10 mouse cellular contexts compared by ENCODE assay signal in genomic region chr6:52256956-52257355, GRCm38 (mm10). TPM values are rescaled to one million over a fixed set of nuclear protein-coding genes. Genes with fewer than 3 reads are reported as not detected.
DNase-seq lines count a peak whose midpoint lies in the region; ATAC-seq lines count a peak whose summit lies in the region.
"Had no signal": no experiment of that assay in that cellular context is flagged by ENCODE, and none has a peak within 500 bp of the region (broad histone marks: within the 10 kb centered on the region; RNA-seq: fewer than 3 reads in every experiment).

No protein-coding gene starts in this region.

- 2% methylated on average over 6 of the region's 6 CpGs for WGBS in liver, embryonic 12.5 days (ENCODE audit: insufficient replicate concordance)
- under 1% methylated on average over 6 of the region's 6 CpGs for WGBS in limb, embryonic 10.5 days

- ATAC-seq in liver, embryonic 12.5 days = no peak

- no peak overlapping the region for H3K27ac ChIP-seq in liver, embryonic 12.5 days
- peak overlapping the region; percentile 1; the same call in 1 of the 2 replicates for H3K27ac ChIP-seq in limb, embryonic 10.5 days

- H3K27me3 ChIP-seq in liver, embryonic 12.5 days (replicated peaks) = peaks cover 96% of the 10 kb centered on the region
- H3K27me3 ChIP-seq in limb, embryonic 10.5 days (ENCODE audit: low read depth, poor library complexity, severe bottlenecking) = peaks cover 85% of the 10 kb centered on the region

- H3K9me3 ChIP-seq in liver, embryonic 12.5 days (replicated peaks) = no peaks in the 10 kb centered on the region
- no peaks in the 10 kb centered on the region for H3K9me3 ChIP-seq in limb, embryonic 10.5 days (replicated peaks)

- H3K4me2 ChIP-seq in liver, embryonic 12.5 days = no peak overlapping the region

- H3K4me1 ChIP-seq in liver, embryonic 12.5 days = peaks cover 11% of the 10 kb centered on the region
- peaks cover 46% of the 10 kb centered on the region for H3K4me1 ChIP-seq in limb, embryonic 10.5 days

- DNase-seq in liver = peak; percentile 70
- peak; percentile 90 for DNase-seq in adipocyte (ENCODE audit: low spot score)
- DNase-seq in embryo, embryonic 10.5 days (ENCODE audit: low spot score) = peak; percentile 95
- peak; percentile 88 for DNase-seq in heart, postnatal 4 days
- DNase-seq in limb, embryonic 10.5 days (ENCODE audit: low spot score) = peak; percentile 91
- DNase-seq in retina, embryonic 14.5 days (ENCODE audit: low spot score) = peak; percentile 92
- DNase-seq in urinary bladder, postnatal 4 days (ENCODE audit: low spot score in 2 of 2) = peak; percentile 59 to 87

- H3K36me3 ChIP-seq in liver, embryonic 12.5 days = no peaks in the 10 kb centered on the region
- H3K36me3 ChIP-seq in limb, embryonic 10.5 days = no peaks in the 10 kb centered on the region

- no peak overlapping the region for H3K9ac ChIP-seq in liver, embryonic 12.5 days

- no peak overlapping the region for H3K4me3 ChIP-seq in liver, embryonic 12.5 days
- H3K4me3 ChIP-seq in limb, embryonic 10.5 days = peak overlapping the region; percentile 53
- H3K4me3 ChIP-seq: erythroblast, embryonic 14.5 days; myocyte had no signal

RNA-seq across cellular contexts. Expression of gene Hoxa13, which starts 3.7 kb away (rescaled TPM):
- polyA plus RNA-seq in liver, embryonic 12.5 days (2016; fragmentation: Nextera tagmentation; extraction: Ambion mirVana) = not detected in 2 replicates
- total RNA-seq in heart, postnatal 4 days (2021) = not detected
- polyA plus RNA-seq in limb, embryonic 10.5 days (2016; fragmentation: Nextera tagmentation; extraction: Ambion mirVana) = 2.7 and 11.1 TPM in 2 replicates
- polyA plus RNA-seq: erythroblast, embryonic 14.5 days had no signal

RNA-seq across cellular contexts. Expression of gene Hoxa11, which starts 11.3 kb away (rescaled TPM):
- polyA plus RNA-seq in liver, embryonic 12.5 days (2016; fragmentation: Nextera tagmentation; extraction: Ambion mirVana) = 0.06 TPM in 1 of 2 replicates, not detected in the other
- total RNA-seq in heart, postnatal 4 days (2021) = not detected
- polyA plus RNA-seq in limb, embryonic 10.5 days (2016; fragmentation: Nextera tagmentation; extraction: Ambion mirVana) = 71.6 and 74.9 TPM in 2 replicates
- polyA plus RNA-seq: erythroblast, embryonic 14.5 days had no signal

RNA-seq across cellular contexts. Expression of gene Hoxa10, which starts 16.3 kb away (rescaled TPM):
- polyA plus RNA-seq in liver, embryonic 12.5 days (2016; fragmentation: Nextera tagmentation; extraction: Ambion mirVana) = 0.44 and 0.61 TPM in 2 replicates
- total RNA-seq in heart, postnatal 4 days (2021) = not detected
- polyA plus RNA-seq in limb, embryonic 10.5 days (2016; fragmentation: Nextera tagmentation; extraction: Ambion mirVana) = 175 and 195 TPM in 2 replicates
- polyA plus RNA-seq: erythroblast, embryonic 14.5 days had no signal

RNA-seq across cellular contexts. Expression of gene Hoxa9, which starts 26.1 kb away (rescaled TPM):
- 1.2 and 1.4 TPM in 2 replicates for polyA plus RNA-seq in liver, embryonic 12.5 days (2016; fragmentation: Nextera tagmentation; extraction: Ambion mirVana)
- total RNA-seq in heart, postnatal 4 days (2021) = not detected
- polyA plus RNA-seq in limb, embryonic 10.5 days (2016; fragmentation: Nextera tagmentation; extraction: Ambion mirVana) = 95.7 and 123 TPM in 2 replicates
- polyA plus RNA-seq: erythroblast, embryonic 14.5 days had no signal

RNA-seq across cellular contexts. Expression of gene Hoxa7, which starts 35.3 kb away (rescaled TPM):
- polyA plus RNA-seq in liver, embryonic 12.5 days (2016; fragmentation: Nextera tagmentation; extraction: Ambion mirVana) = 0.74 and 0.81 TPM in 2 replicates
- total RNA-seq in heart, postnatal 4 days (2021) = under 1 TPM in 1 of 2 experiments, not detected in 1; 0.20 TPM
- 24.7 and 24.8 TPM in 2 replicates for polyA plus RNA-seq in limb, embryonic 10.5 days (2016; fragmentation: Nextera tagmentation; extraction: Ambion mirVana)

Comparison
In these comparisons a context has a peak if more than half of its experiments do, and no peak if none do; other contexts are left out.
1. RNA of gene Hoxa11, which starts 11.3 kb away (polyA plus RNA-seq): 71.6 to 74.9 TPM in limb, embryonic 10.5 days; 0.06 TPM in liver, embryonic 12.5 days; every median in the first group is over 10 times any median in the second.
2. RNA of gene Hoxa10, which starts 16.3 kb away (polyA plus RNA-seq): 175 to 195 TPM in limb, embryonic 10.5 days; 0.44 to 0.61 TPM in liver, embryonic 12.5 days; every median in the first group is over 100 times any median in the second.
3. Peak in every context shown above with its lines, with median percentiles within 50 percentile points of each other: DNase-seq.